Mouse (Mus musculus): Measurements from ENCODE around the gene Zfp57. TPM values are rescaled to one million over a fixed set of nuclear protein-coding genes. Genes with fewer than 3 reads are reported as not detected.
"Not testable (repeated sequence)": the region's sequence is repeated elsewhere in the genome, so short reads cannot be mapped to it uniquely, and the experiment has no call there.

Gene Zfp57
- polyA plus RNA-seq, 1 experiment from 2014 or later = 241 TPM

- H3K27ac ChIP-seq (replicated peaks) = no peak overlapping the region
- peaks cover 8% of the 10 kb centered on the region for H3K4me1 ChIP-seq (replicated peaks)
- H3K4me3 ChIP-seq = no peak overlapping the region
- H3K9ac ChIP-seq = no peak overlapping the region
- no peaks in the 10 kb centered on the region for H3K27me3 ChIP-seq
- no peaks in the 10 kb centered on the region for H3K36me3 ChIP-seq
- H3K4me2 ChIP-seq = no peak overlapping the region
- no peaks in the 10 kb centered on the region for H3K9me3 ChIP-seq
- no peak for ATAC-seq (ENCODE audit: low read depth)
- WGBS = 73% methylated on average over 2 of the region's 2 CpGs
Measured at GRCm38 (mm10) chr17:36998477-36998876, 2.5 kb upstream of the Zfp57 start.

GRCm38 (mm10) chr17:37002364-37003330 is 1.7 kb downstream of the Zfp57 start:
- peak overlapping the region; percentile 70 for H3K4me2 ChIP-seq
- peak overlapping the region; percentile 87 for H3K9ac ChIP-seq
- no peaks in the 10 kb centered on the region for H3K9me3 ChIP-seq
- WGBS = under 1% methylated on average over 49 of the region's 49 CpGs
- H3K36me3 ChIP-seq = peaks cover 31% of the 10 kb centered on the region
- H3K4me1 ChIP-seq (replicated peaks) = peaks cover 29% of the 10 kb centered on the region
- peak overlapping the region; percentile 63 for H3K4me3 ChIP-seq
- ATAC-seq (ENCODE audit: low read depth) = peak; percentile 90
- H3K27me3 ChIP-seq = no peaks in the 10 kb centered on the region
- peak overlapping the region; percentile 95 for H3K27ac ChIP-seq (replicated peaks)

- Histone ChIP-seq H3K36me3 (peaks cover 38% of the 10 kb centered on the region), H3K4me3 (peak overlapping the region; percentile 63), H3K27ac (replicated peaks) (peak overlapping the region; percentile 95), H3K4me2 (peak overlapping the region; percentile 70), H3K9ac (peak overlapping the region; percentile 87), H3K4me1 (replicated peaks) (peaks cover 36% of the 10 kb centered on the region), H3K27me3 (no peaks in the 10 kb centered on the region), H3K9me3 (no peaks in the 10 kb centered on the region)
- WGBS = 37% methylated on average over 4 of the region's 4 CpGs
- ATAC-seq (ENCODE audit: low read depth) = peak; percentile 30
Measured at GRCm38 (mm10) chr17:37003366-37003765, 2.4 kb downstream of the Zfp57 start.

GRCm38 (mm10) chr17:37008161-37008560 is 7.2 kb downstream of the Zfp57 start:
- no peak overlapping the region for H3K9ac ChIP-seq
- WGBS = 95% methylated on average over 6 of the region's 6 CpGs
- no peaks in the 10 kb centered on the region for H3K9me3 ChIP-seq
- ATAC-seq (ENCODE audit: low read depth) = no peak
- peaks cover 79% of the 10 kb centered on the region for H3K36me3 ChIP-seq
- H3K4me1 ChIP-seq (replicated peaks) = peaks cover 57% of the 10 kb centered on the region
- no peak overlapping the region for H3K27ac ChIP-seq (replicated peaks)
- H3K4me3 ChIP-seq = no peak overlapping the region
- no peak overlapping the region for H3K4me2 ChIP-seq
- no peaks in the 10 kb centered on the region for H3K27me3 ChIP-seq

GRCm38 (mm10) chr17:37009460-37010042 is 8.6 kb downstream of the Zfp57 start:
- peaks cover 43% of the 10 kb centered on the region for H3K4me1 ChIP-seq (replicated peaks)

GRCm38 (mm10) chr17:37011719-37012118 is 10.8 kb downstream of the Zfp57 start:
- Histone ChIP-seq H3K36me3 (peaks cover 57% of the 10 kb centered on the region), H3K4me3 (no peak overlapping the region), H3K27ac (replicated peaks) (no peak overlapping the region), H3K9ac (no peak overlapping the region), H3K9me3 (no peaks in the 10 kb centered on the region), H3K27me3 (no peaks in the 10 kb centered on the region), H3K4me2 (no peak overlapping the region), H3K4me1 (replicated peaks) (peaks cover 37% of the 10 kb centered on the region)
- no peak for ATAC-seq (ENCODE audit: low read depth)
- WGBS = 85% methylated on average over 3 of the region's 3 CpGs

More at GRCm38 (mm10) chr17:37009460-37010042, 8.6 kb downstream of the Zfp57 start:
- H3K4me2 ChIP-seq = no peak overlapping the region
- no peak overlapping the region for H3K9ac ChIP-seq
- no peak overlapping the region for H3K4me3 ChIP-seq
- no peak for ATAC-seq (ENCODE audit: low read depth)
- H3K9me3 ChIP-seq = no peaks in the 10 kb centered on the region
- H3K27me3 ChIP-seq = no peaks in the 10 kb centered on the region
- peaks cover 75% of the 10 kb centered on the region for H3K36me3 ChIP-seq
- no peak overlapping the region for H3K27ac ChIP-seq (replicated peaks)
- WGBS = 93% methylated on average over 17 of the region's 17 CpGs

- no peak overlapping the region for H3K4me3 ChIP-seq
- ATAC-seq (ENCODE audit: low read depth) = no peak; the same call in 1 of the 2 replicates
- H3K27ac ChIP-seq (replicated peaks) = no peak overlapping the region
- H3K4me1 ChIP-seq (replicated peaks) = peaks cover 37% of the 10 kb centered on the region
- no peak overlapping the region for H3K4me2 ChIP-seq
- no peak overlapping the region for H3K9ac ChIP-seq
- peaks cover 53% of the 10 kb centered on the region for H3K36me3 ChIP-seq
- WGBS = 77% methylated on average over 5 of the region's 5 CpGs
- no peaks in the 10 kb centered on the region for H3K27me3 ChIP-seq
- H3K9me3 ChIP-seq = no peaks in the 10 kb centered on the region
Measured at GRCm38 (mm10) chr17:37012141-37012540, 11.2 kb downstream of the Zfp57 start.

GRCm38 (mm10) chr17:37016333-37016732 is 15.4 kb downstream of the Zfp57 start:
- H3K4me1 ChIP-seq (replicated peaks) = peaks cover 11% of the 10 kb centered on the region
- no peak for ATAC-seq (ENCODE audit: low read depth)
- no peak overlapping the region for H3K4me2 ChIP-seq
- H3K4me3 ChIP-seq = no peak overlapping the region
- no peaks in the 10 kb centered on the region for H3K27me3 ChIP-seq
- no peak overlapping the region for H3K9ac ChIP-seq
- no peak overlapping the region for H3K27ac ChIP-seq (replicated peaks)
- peaks cover 11% of the 10 kb centered on the region for H3K36me3 ChIP-seq
- H3K9me3 ChIP-seq = no peaks in the 10 kb centered on the region

- no peaks in the 10 kb centered on the region for H3K27me3 ChIP-seq
- no peaks in the 10 kb centered on the region for H3K36me3 ChIP-seq
- no peaks in the 10 kb centered on the region for H3K9me3 ChIP-seq
- no peak for ATAC-seq (ENCODE audit: low read depth)
- H3K4me3 ChIP-seq = no peak overlapping the region
- H3K9ac ChIP-seq = no peak overlapping the region
- H3K4me1 ChIP-seq (replicated peaks) = no peaks in the 10 kb centered on the region
- no peak overlapping the region for H3K4me2 ChIP-seq
- 47% methylated on average over 3 of the region's 3 CpGs for WGBS
- H3K27ac ChIP-seq (replicated peaks) = no peak overlapping the region
Measured at GRCm38 (mm10) chr17:37018328-37018727, 17.4 kb downstream of the Zfp57 start.

- H3K27ac ChIP-seq (replicated peaks); H3K27me3 ChIP-seq; H3K36me3 ChIP-seq; H3K9ac ChIP-seq; H3K4me1 ChIP-seq (replicated peaks); H3K4me2 ChIP-seq; H3K4me3 ChIP-seq; ATAC-seq (ENCODE audit: low read depth); H3K9me3 ChIP-seq: not testable (repeated sequence)
- 93% methylated on average over 5 of the region's 5 CpGs for WGBS
Measured at GRCm38 (mm10) chr17:37019242-37019641, 18.3 kb downstream of the Zfp57 start.

GRCm38 (mm10) chr17:37022628-37023576 is 21.9 kb downstream of the Zfp57 start, which contains the start of gene Mog:
Gene Mog, minus strand, starts transcription at chr17:37023398.
- no peaks in the 10 kb centered on the region for H3K9me3 ChIP-seq
- no peak within 1 kb of the TSS for H3K4me2 ChIP-seq
- no peak within 1 kb of the TSS for H3K4me3 ChIP-seq
- no peak for ATAC-seq (ENCODE audit: low read depth)
- no peaks in the 10 kb centered on the region for H3K36me3 ChIP-seq
- 68% methylated on average over 9 of the region's 9 CpGs for WGBS
- peaks cover 5% of the 10 kb centered on the region for H3K4me1 ChIP-seq (replicated peaks)
- H3K27me3 ChIP-seq = no peaks in the 10 kb centered on the region
- H3K27ac ChIP-seq (replicated peaks) = no peak within 1 kb of the TSS
- no peak within 1 kb of the TSS for H3K9ac ChIP-seq

Data from neural tube, embryonic 13.5 days (tissue).